Mouse (Mus musculus) heart, embryonic 11.5 days (tissue): ENCODE data around the gene Gm29609. TPM values are rescaled to one million over a fixed set of nuclear protein-coding genes. Genes with fewer than 3 reads are reported as not detected.

Experiments
- ATAC-seq: fragments of 200-750 bp; cut with Nextera tagmentation; replicated peaks from 2 replicates; pipeline ENCODE4 v1.8.0; 2017; ENCODE audit warnings: moderate library complexity; ENCODE audit not compliant: insufficient number of reproducible peaks, low FRiP score, low TSS enrichment
- H3K27ac ChIP-seq: fragments of 300-500 bp; sonication (generic); 2 replicates; pipeline ENCODE4 v1.5.1; 2014; ENCODE audit warnings: mild to moderate bottlenecking, low read depth, low read length
- H3K27me3 ChIP-seq: fragments of 300-500 bp; sonication (generic); 2 replicates; pipeline ENCODE4 v1.6.1; 2014; ENCODE audit warnings: mild to moderate bottlenecking, low read length, mixed read lengths; ENCODE audit not compliant: control insufficient read depth, insufficient read depth
- H3K36me3 ChIP-seq: fragments of 300-500 bp; sonication (generic); 2 replicates; pipeline ENCODE4 v1.6.1; 2014; ENCODE audit warnings: mild to moderate bottlenecking, low read length, moderate library complexity, mixed read lengths; ENCODE audit not compliant: control insufficient read depth, insufficient read depth
- H3K4me1 ChIP-seq: fragments of 300-500 bp; sonication (generic); 2 replicates; pipeline ENCODE4 v1.6.1; 2014; ENCODE audit warnings: low read length; ENCODE audit not compliant: control insufficient read depth, insufficient read depth
- H3K4me2 ChIP-seq: fragments of 300-500 bp; sonication (generic); 2 replicates; pipeline ENCODE4 v1.6.1; 2014; ENCODE audit warnings: mild to moderate bottlenecking, moderate library complexity
- H3K4me3 ChIP-seq: fragments of 300-500 bp; sonication (generic); 2 replicates; pipeline ENCODE4 v1.5.1; 2014; ENCODE audit warnings: low read depth, low read length
- H3K9ac ChIP-seq: fragments of 300-500 bp; sonication (generic); 2 replicates; pipeline ENCODE4 v1.6.1; 2014; ENCODE audit warnings: mild to moderate bottlenecking, low read depth, low read length, moderate library complexity
- H3K9me3 ChIP-seq: fragments of 300-500 bp; sonication (generic); replicated peaks from 2 replicates; pipeline ENCODE4 v1.6.1; 2016; ENCODE audit warnings: low read length; ENCODE audit not compliant: control insufficient read depth
- WGBS: fragments of 180-500 bp; shearing (Covaris S2); extraction: QIAGEN DNeasy Blood & Tissue Kit; methylation state at CpG from one replicate; pipeline ENCODE4 v1.1.7; 2014; ENCODE audit not compliant: insufficient replicate concordance; 5-methylcytosine and 5-hydroxymethylcytosine counted together
- polyA plus RNA-seq: library from polyadenylated mRNA; unstranded; fragments of >200 nt; fragmentation: Nextera tagmentation; extraction: Ambion mirVana; gene quantifications from 2 replicates; pipeline ENCODE4 v1.2.1, GENCODE M21; 2014

Gm29609 gene
- polyA plus RNA-seq, 1 experiment from 2014 or later: 1.2 TPM

GRCm38 (mm10) chr5:31181183-31181770 is 1.6 kb upstream of the Gm29609 start:
- H3K27ac ChIP-seq: no peak overlapping the region
- 93% methylated on average over 9 of the region's 9 CpGs for WGBS
- H3K4me1 ChIP-seq: no peaks in the 10 kb centered on the region
- no peak for ATAC-seq
- no peak overlapping the region for H3K9ac ChIP-seq
- H3K36me3 ChIP-seq: no peaks in the 10 kb centered on the region; the same call in 1 of the 2 replicates
- no peaks in the 10 kb centered on the region for H3K27me3 ChIP-seq
- H3K4me3 ChIP-seq: no peak overlapping the region
- H3K4me2 ChIP-seq: no peak overlapping the region; the same call in 1 of the 2 replicates
- no peaks in the 10 kb centered on the region for H3K9me3 ChIP-seq

GRCm38 (mm10) chr5:31179301-31179765 is 378 bp downstream of the Gm29609 start:
- H3K4me2 ChIP-seq: peak overlapping the region; percentile 78
- H3K36me3 ChIP-seq: peaks cover 1% of the 10 kb centered on the region
- ATAC-seq: peak; percentile 27; the same call in 1 of the 2 replicates
- no peaks in the 10 kb centered on the region for H3K27me3 ChIP-seq
- 0% methylated on average over 25 of the region's 25 CpGs for WGBS
- H3K4me1 ChIP-seq: no peaks in the 10 kb centered on the region
- H3K9me3 ChIP-seq: no peaks in the 10 kb centered on the region
- H3K4me3 ChIP-seq: peak overlapping the region; percentile 88
- peak overlapping the region; percentile 99 for H3K27ac ChIP-seq
- H3K9ac ChIP-seq: peak overlapping the region; percentile 81

GRCm38 (mm10) chr5:31168630-31169029 is 11.1 kb downstream of the Gm29609 start:
- 85% methylated on average over 4 of the region's 4 CpGs for WGBS
- no peak overlapping the region for H3K4me3 ChIP-seq
- peaks cover 41% of the 10 kb centered on the region for H3K36me3 ChIP-seq
- no peaks in the 10 kb centered on the region for H3K9me3 ChIP-seq
- no peak for ATAC-seq
- H3K4me1 ChIP-seq: no peaks in the 10 kb centered on the region
- no peaks in the 10 kb centered on the region for H3K27me3 ChIP-seq
- no peak overlapping the region for H3K4me2 ChIP-seq
- no peak overlapping the region for H3K9ac ChIP-seq
- H3K27ac ChIP-seq: no peak overlapping the region

GRCm38 (mm10) chr5:31164878-31165277 is 14.8 kb downstream of the Gm29609 start:
- Histone ChIP-seq H3K27me3 (no peaks in the 10 kb centered on the region), H3K36me3 (peaks cover 42% of the 10 kb centered on the region), H3K27ac (no peak overlapping the region), H3K4me2 (no peak overlapping the region), H3K9ac (no peak overlapping the region), H3K4me1 (no peaks in the 10 kb centered on the region), H3K4me3 (no peak overlapping the region), H3K9me3 (no peaks in the 10 kb centered on the region)
- 70% methylated on average over 1 of the region's 1 CpGs for WGBS
- ATAC-seq: no peak

- Histone ChIP-seq H3K4me2 (no peak overlapping the region), H3K9ac (no peak overlapping the region), H3K4me3 (no peak overlapping the region), H3K27ac (no peak overlapping the region), H3K27me3 (no peaks in the 10 kb centered on the region), H3K9me3 (no peaks in the 10 kb centered on the region), H3K4me1 (no peaks in the 10 kb centered on the region), H3K36me3 (peaks cover 50% of the 10 kb centered on the region)
- ATAC-seq: no peak
Observed at GRCm38 (mm10) chr5:31162462-31162861, 17.2 kb downstream of the Gm29609 start.

- H3K36me3 ChIP-seq: peaks cover 22% of the 10 kb centered on the region
- WGBS: under 1% methylated on average over 19 of the region's 19 CpGs
- H3K4me2 ChIP-seq: peak within 1 kb of the TSS; percentile 83
- H3K27me3 ChIP-seq: no peaks in the 10 kb centered on the region
- H3K27ac ChIP-seq: peak within 1 kb of the TSS; percentile 59; the same call in 1 of the 2 replicates
- ATAC-seq: peak; percentile 94
- H3K4me1 ChIP-seq: peaks cover 8% of the 10 kb centered on the region
- H3K4me3 ChIP-seq: peak within 1 kb of the TSS; percentile 64
- H3K9me3 ChIP-seq: no peaks in the 10 kb centered on the region
- peak within 1 kb of the TSS; percentile 80 for H3K9ac ChIP-seq
Observed at GRCm38 (mm10) chr5:31154152-31154553, 25.6 kb downstream of the Gm29609 start, which contains the start of gene Mpv17. Gene Mpv17 (minus strand): TSS chr5:31154251.

GRCm38 (mm10) chr5:31153516-31154151 is 26.1 kb downstream of the Gm29609 start:
- Histone ChIP-seq H3K9ac (peak overlapping the region; percentile 80), H3K36me3 (peaks cover 17% of the 10 kb centered on the region), H3K27me3 (no peaks in the 10 kb centered on the region), H3K4me2 (peak overlapping the region; percentile 83), H3K27ac (no peak overlapping the region), H3K9me3 (no peaks in the 10 kb centered on the region), H3K4me3 (peak overlapping the region; percentile 64), H3K4me1 (peaks cover 8% of the 10 kb centered on the region)
- no peak for ATAC-seq
- WGBS: 28% methylated on average over 6 of the region's 6 CpGs

GRCm38 (mm10) chr5:31151746-31152145 is 28.0 kb downstream of the Gm29609 start:
- 82% methylated on average over 3 of the region's 3 CpGs for WGBS
- Histone ChIP-seq H3K4me1 (peaks cover 8% of the 10 kb centered on the region), H3K4me3 (no peak overlapping the region), H3K9ac (no peak overlapping the region), H3K27me3 (no peaks in the 10 kb centered on the region), H3K27ac (no peak overlapping the region), H3K9me3 (no peaks in the 10 kb centered on the region), H3K4me2 (no peak overlapping the region), H3K36me3 (no peaks in the 10 kb centered on the region)
- ATAC-seq: no peak
